Mouse (Mus musculus) MEL (cell line): ENCODE measurements around the gene Aaed1. TPM values are rescaled to one million over a fixed set of nuclear protein-coding genes. Genes with fewer than 3 reads are reported as not detected.

Experiments
- DNase-seq: peaks from one replicate; pipeline ENCODE4 v3.0.0; 2011; ENCODE audit warnings: low read depth, low spot score
- H3K27ac ChIP-seq: 2 replicates; pipeline ENCODE4 v1.5.1; 2012; ENCODE audit warnings: low read depth, mild to moderate bottlenecking, control low read depth, low read length, moderate library complexity; ENCODE audit not compliant: control insufficient read depth
- H3K27me3 ChIP-seq, 2 experiments: fragments of 150-350 bp in 1 of 2; sonication (generic) in 1 of 2; 2 replicates each; pipeline ENCODE4 v1.6.1; 2012; ENCODE audit warnings: low read length in 2 of 2, mild to moderate bottlenecking in 2 of 2, improper control_type of control experiment in 1 of 2, moderate library complexity in 1 of 2; ENCODE audit not compliant: insufficient read depth in 2 of 2, control insufficient read depth in 1 of 2
- H3K36me3 ChIP-seq, 2 experiments: 2 replicates each; pipeline ENCODE4 v1.6.1; 2012 to 2014; ENCODE audit warnings: low read length in 2 of 2, improper control_type of control experiment in 1 of 2, inconsistent platforms in 1 of 2, mild to moderate bottlenecking in 1 of 2; ENCODE audit not compliant: insufficient read depth in 2 of 2, control insufficient read depth in 1 of 2
- H3K4me1 ChIP-seq, 2 experiments: fragments of 150-350 bp in 1 of 2; sonication (generic) in 1 of 2; 2 replicates each; pipeline ENCODE4 v1.6.1; 2012; ENCODE audit warnings: low read length in 2 of 2, improper control_type of control experiment in 1 of 2, mild to moderate bottlenecking in 1 of 2; ENCODE audit not compliant: insufficient read depth in 2 of 2, control insufficient read depth in 1 of 2
- H3K4me3 ChIP-seq, 2 experiments: fragments of 150-350 bp in 1 of 2; sonication (generic) in 1 of 2; 2 replicates each; pipeline ENCODE4 v1.5.1; 2012; ENCODE audit warnings: low read depth in 2 of 2, low read length in 2 of 2, mild to moderate bottlenecking in 2 of 2, moderate library complexity in 2 of 2, control low read depth in 1 of 2, improper control_type of control experiment in 1 of 2; ENCODE audit not compliant: control insufficient read depth in 1 of 2, insufficient read depth in 1 of 2
- H3K79me2 ChIP-seq: 2 replicates; pipeline ENCODE4 v1.6.1; 2012; ENCODE audit warnings: mild to moderate bottlenecking, low read length, moderate library complexity; ENCODE audit not compliant: control insufficient read depth, poor library complexity, insufficient read depth
- H3K9ac ChIP-seq: 2 replicates; pipeline ENCODE4 v1.6.1; 2012; ENCODE audit warnings: low read depth, mild to moderate bottlenecking, control low read depth, low read length, moderate library complexity; ENCODE audit not compliant: control insufficient read depth, poor library complexity, severe bottlenecking
- H3K9me3 ChIP-seq: fragments of 150-350 bp; sonication (generic); replicated peaks from 2 replicates; pipeline ENCODE4 v1.6.1; 2012; ENCODE audit warnings: mild to moderate bottlenecking, low read length, improper control_type of control experiment, moderate library complexity; ENCODE audit not compliant: insufficient read depth
- CHD1 ChIP-seq: IDR thresholded peaks from 2 replicates; pipeline ENCODE4 v1.6.1; 2012; ENCODE audit warnings: low read depth, mild to moderate bottlenecking, inconsistent platforms, low read length, improper control_type of control experiment
- CHD2 ChIP-seq: IDR thresholded peaks from 2 replicates; pipeline ENCODE4 v1.6.1; 2011; ENCODE audit warnings: low read length, improper control_type of control experiment
- CTCF ChIP-seq, 3 experiments: IDR thresholded peaks in 2 of 3; conservative IDR thresholded peaks in 1 of 3; 2 replicates each; pipeline ENCODE4 v1.5.1; 2011 to 2012; ENCODE audit warnings: low read length in 3 of 3, low read depth in 2 of 3, mild to moderate bottlenecking in 2 of 3, improper control_type of control experiment in 1 of 3, inconsistent platforms in 1 of 3, mixed read lengths in 1 of 3, moderate library complexity in 1 of 3; ENCODE audit not compliant: control insufficient read depth in 1 of 3, insufficient read depth in 1 of 3, poor library complexity in 1 of 3, severe bottlenecking in 1 of 3
- E2F4 ChIP-seq: IDR thresholded peaks from 2 replicates; pipeline ENCODE4 v1.6.1; 2011; ENCODE audit warnings: low read depth, low read length, improper control_type of control experiment, borderline replicate concordance
- ELF1 ChIP-seq: IDR thresholded peaks from 2 replicates; pipeline ENCODE4 v1.6.1; 2014; ENCODE audit warnings: low read depth, mild to moderate bottlenecking, inconsistent platforms, low read length, improper control_type of control experiment, moderate library complexity
- EP300 ChIP-seq, 2 experiments: IDR thresholded peaks; 2 replicates each; pipeline ENCODE4 v1.6.1; 2011; ENCODE audit warnings: improper control_type of control experiment in 2 of 2, low read length in 2 of 2, low read depth in 1 of 2, mild to moderate bottlenecking in 1 of 2
- HCFC1 ChIP-seq: IDR thresholded peaks from 2 replicates; pipeline ENCODE4 v1.6.1; 2012; ENCODE audit warnings: low read depth, mild to moderate bottlenecking, inconsistent platforms, low read length, improper control_type of control experiment, moderate library complexity
- MAFK ChIP-seq: IDR thresholded peaks from 2 replicates; pipeline ENCODE4 v1.6.1; 2011; ENCODE audit warnings: low read depth, mild to moderate bottlenecking, low read length, improper control_type of control experiment, borderline replicate concordance
- MAX ChIP-seq: IDR thresholded peaks from 2 replicates; pipeline ENCODE4 v1.6.1; 2011; ENCODE audit warnings: low read length, improper control_type of control experiment
- MAZ ChIP-seq: IDR thresholded peaks from 2 replicates; pipeline ENCODE4 v1.6.1; 2012; ENCODE audit warnings: low read depth, mild to moderate bottlenecking, inconsistent platforms, low read length, improper control_type of control experiment
- MYC ChIP-seq: IDR thresholded peaks from 2 replicates; pipeline ENCODE4 v1.6.1; 2011; ENCODE audit warnings: low read depth, mild to moderate bottlenecking, low read length, improper control_type of control experiment, moderate library complexity
- NELFE ChIP-seq: IDR thresholded peaks from 2 replicates; pipeline ENCODE4 v1.6.1; 2011; ENCODE audit warnings: low read depth, low read length, improper control_type of control experiment
- NRF1 ChIP-seq: IDR thresholded peaks from 2 replicates; pipeline ENCODE4 v1.6.1; 2014; ENCODE audit warnings: low read depth, mild to moderate bottlenecking, inconsistent platforms, low read length, improper control_type of control experiment, moderate library complexity; ENCODE audit not compliant: poor library complexity, insufficient read depth, severe bottlenecking
- POLR2A ChIP-seq, 2 experiments: IDR thresholded peaks; 2 replicates each; pipeline ENCODE4 v1.6.1; 2011 to 2012; ENCODE audit warnings: low read length in 2 of 2, mild to moderate bottlenecking in 2 of 2, control low read depth in 1 of 2, improper control_type of control experiment in 1 of 2, low read depth in 1 of 2, moderate library complexity in 1 of 2; ENCODE audit not compliant: control insufficient read depth in 1 of 2, insufficient read depth in 1 of 2, poor library complexity in 1 of 2
- POLR2AphosphoS2 ChIP-seq: IDR thresholded peaks from 2 replicates; pipeline ENCODE4 v1.6.1; 2011; ENCODE audit warnings: low read length, improper control_type of control experiment
- RAD21 ChIP-seq: IDR thresholded peaks from 2 replicates; pipeline ENCODE4 v1.6.1; 2011; ENCODE audit warnings: mild to moderate bottlenecking, low read depth, low read length, improper control_type of control experiment
- SMC3 ChIP-seq: IDR thresholded peaks from 2 replicates; pipeline ENCODE4 v1.6.1; 2011; ENCODE audit warnings: low read depth, low read length, improper control_type of control experiment
- UBTF ChIP-seq: IDR thresholded peaks from 2 replicates; pipeline ENCODE4 v1.6.1; 2012; ENCODE audit warnings: low read depth, mild to moderate bottlenecking, inconsistent platforms, low read length, improper control_type of control experiment, moderate library complexity, borderline replicate concordance; ENCODE audit not compliant: insufficient read depth
- USF1 ChIP-seq: IDR thresholded peaks from 2 replicates; pipeline ENCODE4 v1.6.1; 2014; ENCODE audit warnings: low read depth, mild to moderate bottlenecking, inconsistent platforms, low read length, improper control_type of control experiment, moderate library complexity
- USF2 ChIP-seq, 2 experiments: IDR thresholded peaks; 2 replicates each; pipeline ENCODE4 v1.6.1; 2011 to 2012; ENCODE audit warnings: improper control_type of control experiment in 2 of 2, low read length in 2 of 2, borderline replicate concordance in 1 of 2, inconsistent platforms in 1 of 2, low read depth in 1 of 2, mild to moderate bottlenecking in 1 of 2; ENCODE audit not compliant: insufficient read depth in 1 of 2
- ZC3H11A ChIP-seq: IDR thresholded peaks from 2 replicates; pipeline ENCODE4 v1.6.1; 2012; ENCODE audit warnings: low read depth, mild to moderate bottlenecking, inconsistent platforms, low read length, improper control_type of control experiment
- ZNF384 ChIP-seq: IDR thresholded peaks from 2 replicates; pipeline ENCODE4 v1.6.1; 2012; ENCODE audit warnings: low read depth, mild to moderate bottlenecking, inconsistent platforms, low read length, improper control_type of control experiment
- polyA plus RNA-seq, 2 experiments: library from polyadenylated mRNA; stranded (reverse) in 1 of 2; unstranded in 1 of 2; fragments of >175 nt in 1 of 2; fragments of >200 nt in 1 of 2; gene quantifications; 2 replicates each; pipeline versions ENCODE4 v1.2.1 to v1.2.4; 2012; ENCODE audit warnings: low replicate concordance in 2 of 2, low read depth in 1 of 2; ENCODE audit not compliant: insufficient read length in 2 of 2, insufficient read depth in 1 of 2, missing spikeins in 1 of 2
- total RNA-seq: library from RNA; depleted of rRNA; stranded (reverse); fragments of 300-350 nt; gene quantifications from 2 replicates; pipeline ENCODE4 v1.2.3, GENCODE M21; 2012

Gene Aaed1
- total and polyA plus RNA-seq, 3 experiments, result 4.2 to 190 (median 13.5) TPM

DNA sequence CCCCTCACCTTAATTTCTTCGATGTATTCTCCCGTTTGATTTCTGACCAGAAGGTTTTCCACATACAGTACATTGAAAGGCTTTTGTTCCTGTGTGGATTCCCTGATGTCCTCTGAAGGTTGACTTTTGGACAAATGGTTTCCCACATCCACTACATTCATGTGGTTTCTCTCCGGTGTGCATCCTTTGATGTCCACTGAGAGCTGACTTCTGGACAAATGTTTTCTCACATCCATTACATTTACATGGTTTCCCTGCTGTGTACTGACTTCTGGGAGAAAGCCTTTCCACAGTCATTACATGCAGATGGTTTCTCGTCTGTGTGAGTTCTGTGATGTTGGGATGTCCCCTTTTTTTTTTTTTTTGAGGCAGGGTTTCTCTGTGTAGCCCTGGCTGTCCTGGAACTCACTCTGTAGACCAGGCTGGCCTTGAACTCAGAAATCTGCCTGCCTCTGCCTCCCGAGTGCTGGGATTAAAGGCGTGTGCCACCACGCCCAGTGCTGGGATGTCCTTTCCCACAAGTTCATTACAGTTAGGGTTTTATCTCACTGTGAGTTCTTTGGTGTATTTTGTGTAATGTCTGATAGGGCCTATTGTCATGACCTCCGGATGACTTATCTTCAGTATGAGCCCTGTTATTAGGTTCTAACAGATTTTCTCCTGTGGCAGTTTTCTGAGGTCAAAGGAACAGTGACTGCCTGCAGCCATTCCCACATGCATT, 10.2 kb upstream of the Aaed1 start:
- Histone ChIP-seq H3K4me1 (no peaks in the 10 kb centered on the region), H3K4me3 (no peak overlapping the region), H3K36me3 (peaks cover 0 to 2% of the 10 kb centered on the region in 2 experiments; a peak in 2 of 4 replicates), H3K79me2 (no peaks in the 10 kb centered on the region), H3K9ac (no peak overlapping the region), H3K27me3 (no peaks in the 10 kb centered on the region), H3K9me3 (no peaks in the 10 kb centered on the region), H3K27ac (no peak overlapping the region)
- DNase-seq, result no peak
- TF ChIP-seq POLR2A (IDR thresholded peaks at IDR 0.05; ENCODE audit: control insufficient read depth in 1 of 2, insufficient read depth in 1 of 2, low read depth in 1 of 2, low read length in 2 of 2, poor library complexity in 1 of 2), result no peak
- TF ChIP-seq EP300 (IDR thresholded peaks at IDR 0.05; ENCODE audit: low read depth in 1 of 2, low read length in 2 of 2), result 0 out of 4 replicates have a peak, but pooled peaks of 1 of the 2 experiments have one; percentile 34

GRCm38 (mm10) chr13:64320334-64320733, 7.8 kb upstream of the Aaed1 start:
- H3K9me3 ChIP-seq, result no peaks in the 10 kb centered on the region
- no peaks in the 10 kb centered on the region; a peak in 1 of 4 replicates for H3K4me1 ChIP-seq
- no peak overlapping the region for H3K4me3 ChIP-seq
- TF ChIP-seq MAFK (no peak), USF1 (0 out of 2 replicates have a peak, but pooled peaks have one; percentile 7), USF2 (IDR thresholded peaks at IDR 0.05; ENCODE audit: borderline replicate concordance in 1 of 2, insufficient read depth in 1 of 2, low read depth in 1 of 2, low read length in 2 of 2) (no peak), NRF1 (no peak), E2F4 (no peak), EP300 (IDR thresholded peaks at IDR 0.05; ENCODE audit: low read depth in 1 of 2, low read length in 2 of 2) (no peak), MAX (no peak)
- no peak overlapping the region for H3K9ac ChIP-seq
- DNase-seq, result no peak
- no peaks in the 10 kb centered on the region for H3K27me3 ChIP-seq
- peaks cover 0 to 2% of the 10 kb centered on the region in 2 experiments; a peak in 2 of 4 replicates for H3K36me3 ChIP-seq
- H3K27ac ChIP-seq, result no peak overlapping the region
- no peaks in the 10 kb centered on the region for H3K79me2 ChIP-seq

DNA sequence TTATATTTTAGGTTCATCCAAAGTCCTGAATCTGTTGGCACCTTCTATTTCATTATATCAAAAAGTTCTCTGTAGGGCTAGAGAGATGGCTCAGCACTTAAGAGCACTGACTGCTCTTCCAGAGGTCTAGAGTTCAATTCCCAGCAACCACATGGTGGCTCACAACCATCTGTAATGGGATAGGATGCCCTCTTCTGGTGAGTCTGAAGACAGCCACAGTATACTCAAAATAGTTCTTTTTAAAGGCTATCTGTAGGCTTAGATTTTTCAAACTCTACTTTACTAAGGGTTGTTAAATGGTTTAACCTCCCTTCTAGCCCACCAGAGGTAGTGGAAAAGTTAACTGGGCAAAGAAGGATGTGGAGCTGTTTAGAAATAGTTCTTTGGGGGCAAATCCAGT, 7.3 kb upstream of the Aaed1 start:
- H3K79me2 ChIP-seq, result no peaks in the 10 kb centered on the region
- H3K27ac ChIP-seq, result no peak overlapping the region
- H3K36me3 ChIP-seq, result peaks cover 0 to 2% of the 10 kb centered on the region in 2 experiments; a peak in 2 of 4 replicates
- H3K4me1 ChIP-seq, result no peaks in the 10 kb centered on the region; a peak in 1 of 4 replicates
- DNase-seq, result no peak
- no peak overlapping the region for H3K9ac ChIP-seq
- no peak overlapping the region for H3K4me3 ChIP-seq
- no peaks in the 10 kb centered on the region for H3K9me3 ChIP-seq
- no peaks in the 10 kb centered on the region for H3K27me3 ChIP-seq
- TF ChIP-seq UBTF (no peak), HCFC1 (no peak), CHD2 (no peak), CTCF (IDR thresholded peaks at IDR 0.05 in 2 of 3, conservative IDR thresholded peaks at IDR 0.05 in 1 of 3; ENCODE audit: control insufficient read depth in 1 of 3, insufficient read depth in 1 of 3, low read depth in 2 of 3, low read length in 3 of 3, poor library complexity in 1 of 3, severe bottlenecking in 1 of 3) (peak in 2 of 3 experiments; percentile 10 to 56; a peak in 2 of 6 replicates), MYC (peak; percentile 52; the same call in 1 of the 2 replicates), NELFE (no peak), ZNF384 (peak; percentile 43; the same call in 1 of the 2 replicates), EP300 (IDR thresholded peaks at IDR 0.05; ENCODE audit: low read depth in 1 of 2, low read length in 2 of 2) (no peak), SMC3 (peak; percentile 36), USF2 (IDR thresholded peaks at IDR 0.05; ENCODE audit: borderline replicate concordance in 1 of 2, insufficient read depth in 1 of 2, low read depth in 1 of 2, low read length in 2 of 2) (no peak), ELF1 (no peak), MAZ (no peak), ZC3H11A (no peak), RAD21 (peak; percentile 1; the same call in 1 of the 2 replicates), POLR2AphosphoS2 (no peak), CHD1 (no peak)
